Mouse (Mus musculus) frontal cortex, adult 2 months (tissue): ENCODE results near the gene Gm47283. TPM values are rescaled to one million over a fixed set of nuclear protein-coding genes. Genes with fewer than 3 reads are reported as not detected.

Experiments used
- polyA plus RNA-seq: library from polyadenylated mRNA; depleted of rRNA; stranded (reverse); fragments of >200 nt; gene quantifications from 2 replicates; pipeline ENCODE4 v1.2.3, GENCODE M21; 2012; rRNA removed

The Gm47283 gene
- polyA plus RNA-seq, 1 experiment = not detected

Other genes starting within 250 kb of the Gm47283 start
- not detected in 2 replicates for gene Gm21860, start 29.9 kb upstream of the Gm47283 start, polyA plus RNA-seq
- not detected in 2 replicates for gene Gm21748, start 54.4 kb downstream of the Gm47283 start, polyA plus RNA-seq